Mouse (Mus musculus): Measurements from ENCODE around the gene Sh3bp5. TPM values are rescaled to one million over a fixed set of nuclear protein-coding genes. Genes with fewer than 3 reads are reported as not detected.
A peak's percentile ranks its signal among the peaks of the same experiment; 100 is the strongest.

Gene Sh3bp5
- polyA plus RNA-seq, 1 experiment from 2014 or later: 20.6 TPM

DNA sequence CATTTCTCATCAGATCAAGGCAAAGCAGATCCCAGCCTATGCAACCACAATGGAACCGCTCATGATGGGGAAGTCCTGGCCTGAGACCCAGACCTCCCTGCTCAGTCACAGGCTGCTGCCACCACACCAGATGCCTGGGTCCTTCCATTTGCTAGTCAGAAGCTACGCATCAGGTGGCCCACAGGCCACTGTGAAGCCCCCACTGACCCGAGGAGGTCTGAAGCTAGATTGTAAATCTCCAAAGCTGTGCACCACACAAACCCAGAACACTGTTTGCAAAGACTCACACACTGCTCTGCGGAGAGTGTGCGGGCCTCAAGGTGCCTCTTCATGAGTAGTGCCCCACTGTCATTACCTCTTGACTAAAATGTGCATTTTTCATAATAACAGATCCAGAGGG is 50.5 kb downstream of the Sh3bp5 start:
- Histone ChIP-seq H3K27ac (peak overlapping the region; percentile 30), H3K9me3 (no peaks in the 10 kb centered on the region), H3K36me3 (no peaks in the 10 kb centered on the region), H3K9ac (no peak overlapping the region), H3K4me1 (replicated peaks) (peaks cover 19% of the 10 kb centered on the region), H3K4me3 (replicated peaks) (no peak overlapping the region), H3K4me2 (replicated peaks) (no peak overlapping the region), H3K27me3 (replicated peaks) (no peaks in the 10 kb centered on the region)
- ATAC-seq: no peak
- whole genome bisulfite sequencing: 86% methylated on average over 5 of the region's 5 CpGs

- Histone ChIP-seq H3K9me3 (no peaks in the 10 kb centered on the region), H3K4me2 (replicated peaks) (no peak overlapping the region), H3K9ac (no peak overlapping the region), H3K4me3 (replicated peaks) (no peak overlapping the region), H3K27ac (peak overlapping the region; percentile 30; the same call in 1 of the 2 replicates), H3K36me3 (no peaks in the 10 kb centered on the region), H3K27me3 (replicated peaks) (no peaks in the 10 kb centered on the region), H3K4me1 (replicated peaks) (peaks cover 19% of the 10 kb centered on the region)
- ATAC-seq: no peak
- WGBS: 64% methylated on average over 13 of the region's 13 CpGs
Measured at GRCm38 (mm10) chr14:31384366-31385323, 51.2 kb downstream of the Sh3bp5 start.

DNA sequence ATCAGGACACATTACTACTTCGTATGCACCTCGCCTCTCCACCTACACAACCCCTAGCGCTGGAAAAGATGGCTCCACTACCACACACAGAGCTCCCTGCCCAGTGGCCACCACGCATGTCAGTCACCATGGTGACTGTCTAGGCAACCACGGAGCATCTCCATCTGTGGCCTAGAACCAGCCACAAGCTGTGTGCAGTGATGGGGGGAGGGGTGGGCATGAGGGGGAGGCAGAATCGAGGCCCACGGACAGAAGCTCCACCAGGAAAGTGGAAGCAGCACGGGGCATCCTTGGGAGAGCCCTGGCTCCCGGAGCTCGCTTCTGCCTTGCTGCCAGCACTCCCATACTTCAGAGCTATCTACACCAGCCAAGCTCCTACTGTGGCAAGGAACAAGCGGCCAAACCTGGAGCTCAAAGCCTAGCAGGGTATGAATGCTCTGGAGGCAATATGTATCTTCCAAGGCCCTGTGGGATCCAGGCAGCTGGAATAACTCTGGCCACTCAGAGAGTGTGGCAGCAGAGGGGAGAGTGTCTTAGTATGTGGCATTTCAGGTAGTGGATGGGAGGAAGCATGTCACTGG is 52.3 kb downstream of the Sh3bp5 start:
- H3K4me3 ChIP-seq (replicated peaks): no peak overlapping the region
- no peak for ATAC-seq
- no peak overlapping the region for H3K9ac ChIP-seq
- no peak overlapping the region for H3K4me2 ChIP-seq (replicated peaks)
- H3K27ac ChIP-seq: no peak overlapping the region
- 88% methylated on average over 11 of the region's 11 CpGs for WGBS
- H3K4me1 ChIP-seq (replicated peaks): peaks cover 19% of the 10 kb centered on the region
- H3K36me3 ChIP-seq: no peaks in the 10 kb centered on the region
- no peaks in the 10 kb centered on the region for H3K27me3 ChIP-seq (replicated peaks)
- H3K9me3 ChIP-seq: no peaks in the 10 kb centered on the region

GRCm38 (mm10) chr14:31382276-31382675 is 53.6 kb downstream of the Sh3bp5 start:
- no peaks in the 10 kb centered on the region for H3K27me3 ChIP-seq (replicated peaks)
- H3K9ac ChIP-seq: no peak overlapping the region
- ATAC-seq: no peak
- no peak overlapping the region for H3K27ac ChIP-seq
- H3K36me3 ChIP-seq: peaks cover 7% of the 10 kb centered on the region; the same call in 1 of the 2 replicates
- H3K4me3 ChIP-seq (replicated peaks): no peak overlapping the region
- H3K4me2 ChIP-seq (replicated peaks): no peak overlapping the region
- H3K9me3 ChIP-seq: no peaks in the 10 kb centered on the region
- peaks cover 19% of the 10 kb centered on the region for H3K4me1 ChIP-seq (replicated peaks)
- 82% methylated on average over 8 of the region's 8 CpGs for WGBS

GRCm38 (mm10) chr14:31376331-31376730 is 59.5 kb downstream of the Sh3bp5 start:
- Histone ChIP-seq H3K4me3 (replicated peaks) (no peak overlapping the region), H3K36me3 (peaks cover 37% of the 10 kb centered on the region), H3K27ac (no peak overlapping the region), H3K27me3 (replicated peaks) (no peaks in the 10 kb centered on the region), H3K4me1 (replicated peaks) (no peaks in the 10 kb centered on the region), H3K4me2 (replicated peaks) (no peak overlapping the region), H3K9ac (no peak overlapping the region), H3K9me3 (no peaks in the 10 kb centered on the region)
- ATAC-seq: no peak
- WGBS: 87% methylated on average over 3 of the region's 3 CpGs

DNA sequence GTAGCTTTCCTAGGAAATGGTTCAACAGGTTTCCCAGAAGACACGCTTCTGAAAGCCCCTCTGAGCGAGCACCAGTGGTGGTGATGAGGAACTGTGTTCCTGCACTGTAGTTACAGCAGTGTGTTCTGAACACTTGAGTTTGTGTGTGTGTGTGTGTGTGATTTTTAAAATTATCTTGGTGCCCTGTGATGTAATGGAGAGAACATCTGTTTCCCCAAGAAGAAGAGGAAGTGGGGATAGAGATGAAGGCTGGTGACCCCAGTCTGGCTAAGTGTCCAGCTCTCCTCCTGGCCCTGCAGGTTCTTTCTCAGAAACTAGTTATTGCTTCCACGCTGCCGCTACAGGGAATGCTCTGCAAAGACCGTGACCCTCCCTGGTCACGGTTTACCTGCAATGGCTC is 61.5 kb downstream of the Sh3bp5 start:
- WGBS: 91% methylated on average over 6 of the region's 6 CpGs
- no peak for ATAC-seq
- Histone ChIP-seq H3K36me3 (peaks cover 37% of the 10 kb centered on the region), H3K9ac (no peak overlapping the region), H3K27ac (no peak overlapping the region), H3K4me3 (replicated peaks) (no peak overlapping the region), H3K4me1 (replicated peaks) (no peaks in the 10 kb centered on the region), H3K9me3 (no peaks in the 10 kb centered on the region), H3K27me3 (replicated peaks) (no peaks in the 10 kb centered on the region), H3K4me2 (replicated peaks) (no peak overlapping the region)

DNA sequence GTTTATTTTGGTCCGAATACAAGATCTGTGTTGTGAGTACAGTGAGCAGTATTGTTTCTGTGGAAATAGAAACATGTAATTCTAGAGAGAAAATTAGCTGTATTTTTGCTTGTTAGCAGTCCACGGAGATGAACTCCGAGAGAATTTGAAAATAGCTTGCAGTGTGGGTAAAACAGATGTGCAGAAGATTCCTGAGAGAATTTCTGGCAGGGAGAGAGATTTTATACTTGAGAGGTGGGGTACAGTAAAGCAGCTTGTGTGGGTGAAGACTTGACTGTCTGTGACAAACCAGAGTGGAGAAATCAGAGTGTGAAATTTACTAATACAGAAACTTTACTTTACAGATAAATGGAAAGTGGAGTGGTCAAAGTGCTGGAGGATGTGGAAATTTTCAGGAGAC is 66.5 kb downstream of the Sh3bp5 start:
- H3K4me1 ChIP-seq (replicated peaks): no peaks in the 10 kb centered on the region
- WGBS: 92% methylated on average over 3 of the region's 3 CpGs
- H3K27me3 ChIP-seq (replicated peaks): no peaks in the 10 kb centered on the region
- H3K4me2 ChIP-seq (replicated peaks): no peak overlapping the region
- no peak overlapping the region for H3K27ac ChIP-seq
- H3K36me3 ChIP-seq: peaks cover 20% of the 10 kb centered on the region
- ATAC-seq: no peak
- no peak overlapping the region for H3K4me3 ChIP-seq (replicated peaks)
- H3K9me3 ChIP-seq: no peaks in the 10 kb centered on the region
- no peak overlapping the region for H3K9ac ChIP-seq

DNA sequence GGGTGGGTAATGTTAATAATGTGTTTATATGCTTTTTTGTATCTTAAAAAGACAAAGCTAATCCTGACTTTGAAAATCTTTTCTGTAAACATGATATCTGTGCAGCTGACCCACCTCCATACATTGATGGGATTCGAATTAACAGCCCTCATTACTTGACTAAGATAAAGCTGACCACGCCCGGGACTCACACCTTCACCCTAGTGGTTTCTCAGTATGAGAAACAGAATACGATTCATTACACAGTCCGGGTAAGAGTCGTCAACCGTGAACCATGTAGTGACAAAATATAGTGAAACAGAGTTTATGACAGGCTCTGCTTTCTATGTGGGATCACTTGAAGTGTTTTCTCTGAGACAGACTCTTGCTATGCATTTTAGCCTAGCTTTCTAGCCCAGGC is 67.9 kb downstream of the Sh3bp5 start:
- H3K4me1 ChIP-seq (replicated peaks): no peaks in the 10 kb centered on the region
- ATAC-seq: no peak
- H3K27me3 ChIP-seq (replicated peaks): no peaks in the 10 kb centered on the region
- H3K9me3 ChIP-seq: no peaks in the 10 kb centered on the region
- no peak overlapping the region for H3K9ac ChIP-seq
- H3K36me3 ChIP-seq: peaks cover 16% of the 10 kb centered on the region
- no peak overlapping the region for H3K27ac ChIP-seq
- no peak overlapping the region for H3K4me3 ChIP-seq (replicated peaks)
- no peak overlapping the region for H3K4me2 ChIP-seq (replicated peaks)
- WGBS: 91% methylated on average over 7 of the region's 7 CpGs

GRCm38 (mm10) chr14:31365350-31365749 is 70.5 kb downstream of the Sh3bp5 start:
- no peak for ATAC-seq
- Histone ChIP-seq H3K4me2 (replicated peaks) (no peak overlapping the region), H3K36me3 (peaks cover 14% of the 10 kb centered on the region), H3K27me3 (replicated peaks) (no peaks in the 10 kb centered on the region), H3K9me3 (no peaks in the 10 kb centered on the region), H3K27ac (no peak overlapping the region), H3K4me3 (replicated peaks) (no peak overlapping the region), H3K4me1 (replicated peaks) (no peaks in the 10 kb centered on the region), H3K9ac (no peak overlapping the region)

- Histone ChIP-seq H3K9ac (no peak overlapping the region), H3K27ac (no peak overlapping the region), H3K4me3 (replicated peaks) (no peak overlapping the region), H3K36me3 (peaks cover 14% of the 10 kb centered on the region), H3K9me3 (no peaks in the 10 kb centered on the region), H3K27me3 (replicated peaks) (no peaks in the 10 kb centered on the region), H3K4me1 (replicated peaks) (no peaks in the 10 kb centered on the region), H3K4me2 (replicated peaks) (no peak overlapping the region)
- 92% methylated on average over 4 of the region's 4 CpGs for WGBS
- no peak for ATAC-seq
Measured at GRCm38 (mm10) chr14:31364589-31364988, 71.3 kb downstream of the Sh3bp5 start.

DNA sequence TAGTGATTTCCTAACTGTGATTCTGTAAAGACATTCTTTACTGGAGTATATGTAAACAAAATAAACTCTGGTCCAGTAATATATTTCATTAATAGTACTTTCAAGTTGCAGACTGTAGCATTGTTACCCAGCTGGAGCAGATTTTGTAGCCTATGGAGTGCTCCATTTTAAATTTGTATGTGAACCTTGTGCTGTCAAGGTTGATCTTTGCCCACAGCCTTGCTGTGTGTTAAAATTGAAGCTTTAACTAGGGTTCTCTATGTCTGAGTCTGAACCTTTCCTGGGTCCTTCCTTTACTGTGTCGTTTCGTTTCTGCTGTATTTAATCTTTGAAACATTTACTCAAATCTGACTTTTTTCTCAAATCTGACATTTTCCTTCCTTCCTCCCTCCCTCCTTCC is 73.6 kb downstream of the Sh3bp5 start:
- WGBS: 91% methylated on average over 2 of the region's 2 CpGs
- ATAC-seq: no peak
- H3K27me3 ChIP-seq (replicated peaks): no peaks in the 10 kb centered on the region
- no peak overlapping the region for H3K4me2 ChIP-seq (replicated peaks)
- H3K36me3 ChIP-seq: peaks cover 14% of the 10 kb centered on the region
- no peaks in the 10 kb centered on the region for H3K4me1 ChIP-seq (replicated peaks)
- H3K9ac ChIP-seq: no peak overlapping the region
- no peak overlapping the region for H3K27ac ChIP-seq
- no peaks in the 10 kb centered on the region for H3K9me3 ChIP-seq
- no peak overlapping the region for H3K4me3 ChIP-seq (replicated peaks)

DNA sequence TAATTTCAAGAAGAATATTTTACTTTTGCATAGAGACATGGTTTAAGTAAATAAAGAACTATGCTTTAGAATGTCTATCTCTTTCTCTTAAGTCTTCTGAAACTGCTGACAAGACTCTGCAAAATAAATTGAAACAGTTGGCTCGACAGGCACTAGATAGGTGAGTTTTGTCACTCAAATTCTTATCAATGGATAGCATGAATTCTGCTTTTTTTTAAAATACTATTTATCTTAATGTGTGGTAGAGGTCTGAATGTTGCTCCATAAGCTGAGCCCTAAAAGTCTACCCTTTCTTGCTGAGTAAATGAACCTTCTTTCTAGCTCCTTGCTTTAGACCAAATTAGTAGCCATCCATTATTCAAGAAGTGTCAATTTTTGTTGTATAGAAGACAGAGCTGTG is 90.5 kb downstream of the Sh3bp5 start:
- no peak overlapping the region for H3K27ac ChIP-seq
- no peak overlapping the region for H3K4me3 ChIP-seq (replicated peaks)
- H3K4me1 ChIP-seq (replicated peaks): no peaks in the 10 kb centered on the region
- 82% methylated on average over 1 of the region's 1 CpGs for WGBS
- H3K9ac ChIP-seq: no peak overlapping the region
- H3K36me3 ChIP-seq: peaks cover 9% of the 10 kb centered on the region; the same call in 1 of the 2 replicates
- no peaks in the 10 kb centered on the region for H3K27me3 ChIP-seq (replicated peaks)
- ATAC-seq: no peak
- H3K4me2 ChIP-seq (replicated peaks): no peak overlapping the region
- no peaks in the 10 kb centered on the region for H3K9me3 ChIP-seq

GRCm38 (mm10) chr14:31343241-31343640 is 92.6 kb downstream of the Sh3bp5 start:
- no peak overlapping the region for H3K4me3 ChIP-seq (replicated peaks)
- H3K4me2 ChIP-seq (replicated peaks): no peak overlapping the region
- 85% methylated on average over 8 of the region's 8 CpGs for WGBS
- 0 out of 2 replicates have a peak, but pooled peaks cover 2% of the 10 kb centered on the region for H3K4me1 ChIP-seq (replicated peaks)
- H3K27me3 ChIP-seq (replicated peaks): no peaks in the 10 kb centered on the region
- no peak overlapping the region for H3K9ac ChIP-seq
- H3K9me3 ChIP-seq: no peaks in the 10 kb centered on the region
- no peak overlapping the region for H3K27ac ChIP-seq
- peaks cover 4% of the 10 kb centered on the region; the same call in 1 of the 2 replicates for H3K36me3 ChIP-seq
- ATAC-seq: no peak

All from intestine, embryonic 15.5 days (tissue).